Mouse (Mus musculus) heart, adult 18-20 months (tissue): ENCODE results near the gene Slc2a5. TPM values are rescaled to one million over a fixed set of nuclear protein-coding genes. Genes with fewer than 3 reads are reported as not detected.

Experiments
- DNase-seq, 2 experiments: peaks; one replicate each; pipeline ENCODE4 v3.0.0; 2021 to 2022; ENCODE audit warnings: mixed read lengths in 1 of 2
- long read RNA-seq, 2 experiments: library from polyadenylated mRNA; stranded (forward); transcript quantifications; one replicate each; pipeline ENCODE4 v2.0.0; 2021
- total RNA-seq, 2 experiments: library from RNA; stranded (reverse); gene quantifications; 2 replicates each; pipeline ENCODE4 v1.2.3; 2021

Gene Slc2a5
- under 1 TPM in 1 of 2 experiments, not detected in 1; 0.41 TPM for total RNA-seq
- long read RNA-seq, experiment 1 = 0 reads
- long read RNA-seq, experiment 2 = 0 reads

GRCm38 (mm10) chr4:150119055-150119454, at the start of gene Slc2a5:
Slc2a5 (plus strand) TSS chr4:150119283.
- no peak for DNase-seq

GRCm38 (mm10) chr4:150070136-150070535, 48.9 kb upstream of the Slc2a5 start:
- DNase-seq = no peak

DNA sequence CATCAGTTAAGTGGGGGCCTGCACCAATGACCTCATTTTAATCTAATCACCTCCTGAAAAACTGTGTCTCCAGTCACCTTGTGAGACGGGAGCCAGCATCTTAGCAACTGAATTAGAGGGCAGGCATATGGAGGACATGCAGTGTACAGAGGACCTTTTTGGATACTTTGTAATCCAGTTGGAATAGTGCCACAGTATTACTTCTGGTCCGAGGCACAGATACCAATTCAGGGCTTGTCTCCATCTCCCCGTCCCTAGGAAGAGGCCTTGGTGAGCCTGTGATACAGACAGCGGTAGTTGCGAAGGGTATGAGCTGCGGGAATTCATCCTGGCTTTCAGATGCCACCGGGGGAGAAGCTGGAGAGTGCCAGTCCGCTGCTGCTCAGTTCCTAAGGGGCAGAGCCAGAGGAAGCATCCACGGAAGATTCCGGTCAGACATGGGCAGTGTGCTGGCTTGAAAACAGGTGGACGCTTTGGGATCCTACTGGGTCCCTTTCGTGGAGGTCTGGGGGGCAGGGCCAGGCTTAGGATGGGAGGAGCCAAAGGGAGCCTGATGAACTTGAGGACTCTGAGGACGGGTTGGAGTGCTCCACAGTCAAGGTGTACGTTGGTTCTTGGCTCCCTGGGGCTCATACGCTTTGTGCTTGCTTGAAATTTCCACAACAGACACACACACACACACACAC, 46.5 kb upstream of the Slc2a5 start:
- no peak for DNase-seq

DNA sequence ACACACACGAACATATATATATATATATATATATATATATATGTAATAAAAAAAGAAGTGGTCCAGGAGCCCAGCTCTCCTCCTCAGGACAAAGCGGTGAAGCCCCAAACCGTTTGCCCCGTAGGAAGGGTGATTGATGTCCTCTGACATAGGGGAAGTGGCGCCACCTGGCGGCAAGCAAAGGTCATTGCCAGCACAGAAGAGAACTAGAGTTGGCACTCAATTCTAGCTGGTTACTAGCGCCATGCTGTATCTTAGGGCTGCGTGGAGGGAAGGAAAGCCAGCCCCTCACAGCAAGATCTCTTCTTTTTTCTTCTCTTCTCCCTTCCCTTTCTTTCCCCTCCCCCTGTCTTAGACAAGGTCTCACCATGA, 46.0 kb upstream of the Slc2a5 start:
- peak; percentile 45 to 57 for DNase-seq

- no peak for DNase-seq
Measured at GRCm38 (mm10) chr4:150075350-150075749, 43.7 kb upstream of the Slc2a5 start.

DNA sequence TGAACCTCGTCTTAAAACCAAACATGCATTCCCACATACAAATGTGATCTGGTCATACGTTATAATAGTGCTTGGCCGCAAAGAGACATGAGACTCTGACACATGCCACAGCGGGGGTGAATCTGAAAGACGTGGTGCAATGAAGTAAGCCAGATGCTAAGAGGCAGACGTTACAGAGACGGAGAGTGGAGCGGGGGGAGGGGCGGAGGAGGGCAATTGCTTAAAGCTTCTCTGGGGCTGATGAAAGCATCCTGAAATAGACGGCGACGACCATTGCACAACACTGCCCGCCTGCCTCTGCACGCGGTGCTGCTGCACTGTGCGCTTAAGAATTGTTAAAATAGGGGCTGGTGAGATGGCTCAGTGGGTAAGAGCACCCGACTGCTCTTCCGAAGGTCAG, 42.9 kb upstream of the Slc2a5 start:
- DNase-seq = peak in 1 of 2 experiments; percentile 32

- DNase-seq = no peak
Measured at GRCm38 (mm10) chr4:150078646-150079045, 40.4 kb upstream of the Slc2a5 start.

- DNase-seq = no peak
Measured at GRCm38 (mm10) chr4:150079244-150079643, 39.8 kb upstream of the Slc2a5 start.

DNA sequence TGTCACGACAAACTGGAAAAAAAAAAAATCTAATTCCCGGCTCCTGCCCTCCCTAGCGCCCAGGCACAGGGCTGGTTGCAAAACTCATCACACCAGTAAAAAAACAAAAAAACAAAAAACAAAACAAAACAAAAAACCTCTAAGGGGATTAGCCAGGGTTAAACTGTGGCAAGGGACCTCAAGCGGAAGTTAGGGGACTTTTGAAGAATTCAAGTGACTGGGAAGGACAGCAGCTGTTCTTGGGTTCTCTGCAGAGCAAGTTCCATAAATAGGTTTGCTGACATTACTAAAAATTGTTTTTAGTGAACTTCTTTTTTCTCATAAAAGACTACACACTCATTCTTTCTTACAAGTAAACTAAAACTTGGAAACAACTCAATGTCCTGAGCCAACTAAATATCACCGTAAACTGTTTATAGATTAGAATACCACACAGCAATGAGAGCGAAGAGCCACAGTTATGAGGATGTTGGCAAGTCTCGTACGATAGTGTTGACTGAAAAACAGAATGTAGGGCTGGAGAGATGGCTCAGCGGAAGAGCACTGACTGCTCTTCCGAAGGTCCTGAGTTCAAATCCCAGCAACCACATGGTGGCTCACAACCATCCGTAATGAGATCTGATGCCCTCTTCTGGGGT, 38.6 kb upstream of the Slc2a5 start:
- peak in 1 of 2 experiments; percentile 32 for DNase-seq

DNA sequence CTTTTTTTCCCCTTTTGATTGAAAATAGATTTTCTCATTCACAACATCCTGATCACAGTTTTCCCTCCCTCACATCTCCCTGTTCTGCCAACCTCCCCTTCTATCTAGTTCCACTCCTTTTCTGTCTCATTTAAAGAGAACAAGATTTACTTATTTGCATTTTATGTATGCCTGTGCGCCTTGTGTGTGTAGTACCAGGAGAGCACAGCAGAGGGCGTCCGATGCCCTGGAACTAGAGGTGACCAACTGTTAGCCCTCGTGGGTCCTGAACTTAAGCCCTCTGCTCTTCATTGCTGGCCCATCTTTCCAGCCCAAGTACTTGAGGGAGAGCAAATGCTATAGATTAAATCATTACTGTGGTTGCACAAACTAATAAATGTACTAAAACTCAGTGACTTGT, 33.7 kb upstream of the Slc2a5 start:
- no peak for DNase-seq

DNA sequence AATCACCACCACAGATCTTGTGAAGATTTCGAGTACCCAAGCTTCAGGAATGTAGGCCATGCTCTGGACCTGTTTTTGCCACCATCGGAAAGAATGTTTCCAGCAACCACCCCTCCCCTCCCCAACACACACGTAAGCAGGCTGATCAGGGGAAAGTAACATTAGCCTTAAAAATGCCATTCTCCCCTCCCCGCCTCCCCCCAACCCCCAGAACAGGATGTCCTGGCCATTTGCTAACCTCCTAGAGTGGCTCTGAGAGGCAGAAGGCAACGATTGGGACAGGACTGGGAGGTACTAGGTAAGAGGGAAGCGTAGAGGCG, 32.3 kb upstream of the Slc2a5 start:
- DNase-seq = no peak

GRCm38 (mm10) chr4:150087161-150087889, 31.8 kb upstream of the Slc2a5 start, which contains the start of gene Gpr157:
Gpr157 (plus strand) TSS chr4:150087365.
- peak; percentile 96 to 97 for DNase-seq

DNA sequence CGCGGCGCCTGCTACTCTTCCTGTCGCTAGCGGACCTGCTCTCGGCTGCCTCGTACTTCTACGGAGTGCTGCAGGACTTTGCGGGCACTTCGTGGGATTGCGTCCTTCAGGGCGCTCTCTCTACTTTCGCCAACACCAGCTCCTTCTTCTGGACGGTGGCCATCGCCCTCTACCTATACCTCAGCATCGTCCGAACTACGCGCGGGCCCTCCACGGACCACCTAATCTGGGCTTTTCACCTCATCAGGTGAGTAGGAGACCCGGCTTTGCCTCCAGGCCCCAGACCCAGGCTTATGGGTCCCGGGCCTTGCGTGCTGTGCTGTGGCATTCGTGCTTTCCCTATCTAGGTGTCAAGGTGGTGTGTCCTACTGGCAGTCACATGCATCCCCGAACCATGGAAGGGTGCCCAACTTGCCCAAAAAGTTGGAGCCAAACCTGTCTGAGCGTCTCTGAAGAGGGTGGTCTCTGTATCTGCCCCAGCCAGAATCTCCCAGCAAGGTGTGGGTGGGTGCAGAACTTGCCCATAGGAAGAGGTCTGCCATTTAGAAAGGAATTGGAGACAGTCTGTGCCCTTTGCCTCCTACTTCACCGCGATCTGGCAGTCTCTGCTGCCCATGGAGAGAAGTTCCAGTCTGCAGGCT, 31.1 kb upstream of the Slc2a5 start:
- peak in 1 of 2 experiments; percentile 54 for DNase-seq

- DNase-seq = peak; percentile 78 to 84
Measured at GRCm38 (mm10) chr4:150089121-150089520, 30.0 kb upstream of the Slc2a5 start.

DNA sequence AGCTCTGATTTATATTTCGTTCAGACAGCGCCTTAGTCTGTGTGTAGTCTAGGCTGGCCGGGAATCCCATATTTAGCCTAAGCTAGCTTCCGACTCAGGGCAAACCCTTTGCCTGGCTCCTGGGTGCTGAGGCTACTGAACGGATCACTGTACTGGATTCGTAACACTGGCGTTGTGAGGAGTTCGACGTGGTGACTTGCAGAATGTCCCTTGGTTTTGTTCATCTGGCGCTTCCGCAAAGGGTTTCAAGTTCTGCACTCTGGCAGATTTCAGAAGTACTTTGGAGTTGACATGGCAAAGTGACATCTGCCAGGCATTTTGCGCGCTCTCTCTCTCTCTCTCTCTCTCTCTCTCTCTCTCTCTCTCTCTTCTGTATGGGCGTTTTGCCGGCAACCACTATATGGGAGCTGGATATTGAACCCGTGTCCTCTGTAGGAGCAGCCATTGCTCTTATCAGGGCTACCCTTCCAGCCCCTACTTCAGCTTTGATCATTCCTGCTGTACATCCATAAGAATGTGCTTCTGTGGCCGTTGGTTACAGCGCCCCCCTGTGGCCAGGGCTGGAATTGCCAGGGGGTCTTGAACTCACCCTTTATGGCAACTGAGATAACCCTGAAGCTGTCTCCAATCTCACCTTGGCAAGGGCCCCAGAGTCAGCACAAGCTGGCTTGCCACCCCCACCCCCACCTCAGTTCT, 27.0 kb upstream of the Slc2a5 start:
- DNase-seq = peak; percentile 28 to 65

- DNase-seq = no peak
Measured at GRCm38 (mm10) chr4:150092583-150092902, 26.5 kb upstream of the Slc2a5 start.

- DNase-seq = no peak
Measured at GRCm38 (mm10) chr4:150093560-150094462, 25.3 kb upstream of the Slc2a5 start.

DNA sequence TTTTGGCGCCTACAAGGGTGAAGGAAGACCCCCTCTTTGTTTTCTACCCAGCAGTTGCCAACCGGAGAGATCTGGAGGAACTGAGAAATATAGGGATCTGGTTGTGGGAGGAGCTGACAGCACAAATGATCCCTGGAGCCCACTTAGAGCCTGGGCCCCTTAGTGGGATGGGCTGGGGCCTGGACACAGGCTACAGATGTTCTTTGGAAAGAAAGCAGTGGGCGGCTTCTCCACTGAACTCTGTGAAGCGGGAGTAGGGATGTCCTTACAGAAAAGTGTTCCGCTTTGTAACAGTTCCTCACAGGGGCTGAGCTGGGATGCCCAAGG, 24.7 kb upstream of the Slc2a5 start:
- no peak for DNase-seq

DNA sequence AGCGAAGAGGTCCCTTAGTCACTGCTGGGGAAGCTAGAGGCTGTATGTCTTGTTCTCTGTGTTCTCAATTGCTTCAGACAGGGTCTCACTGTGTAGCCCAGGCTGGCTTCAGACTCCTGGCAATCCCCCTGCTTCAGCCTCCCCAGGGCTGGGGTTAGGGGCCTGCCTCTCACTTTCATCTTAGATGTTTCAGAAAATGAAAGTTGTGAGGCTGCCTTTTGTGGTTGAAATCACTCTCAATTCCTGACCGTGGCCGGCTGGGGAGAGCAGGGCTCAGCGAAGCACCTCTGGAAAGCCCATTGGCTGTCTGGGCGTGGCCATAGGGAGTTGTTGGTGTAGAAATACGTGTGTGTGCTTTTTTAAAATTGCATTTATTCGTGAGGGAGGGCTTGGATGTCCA, 22.8 kb upstream of the Slc2a5 start:
- DNase-seq = no peak

DNA sequence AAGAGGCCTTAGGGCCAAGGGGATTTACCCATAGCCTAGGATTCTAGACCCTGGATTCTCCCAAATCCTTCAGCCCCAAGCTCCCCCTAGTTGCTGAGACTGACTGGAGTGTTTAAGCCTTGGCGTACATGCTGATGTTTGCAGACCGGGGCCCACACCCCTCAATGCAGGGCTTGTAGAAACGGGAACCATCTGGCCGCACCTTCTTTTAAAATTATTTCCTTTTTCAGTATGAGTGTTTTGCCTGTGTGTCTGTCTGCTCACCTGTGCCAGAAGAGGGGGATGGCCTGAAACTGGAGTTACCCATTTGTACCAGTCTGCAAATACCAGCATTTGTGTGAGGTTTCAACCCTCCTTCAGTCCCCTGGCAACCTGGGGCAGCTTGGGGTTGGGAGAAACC, 21.2 kb upstream of the Slc2a5 start:
- no peak for DNase-seq

DNA sequence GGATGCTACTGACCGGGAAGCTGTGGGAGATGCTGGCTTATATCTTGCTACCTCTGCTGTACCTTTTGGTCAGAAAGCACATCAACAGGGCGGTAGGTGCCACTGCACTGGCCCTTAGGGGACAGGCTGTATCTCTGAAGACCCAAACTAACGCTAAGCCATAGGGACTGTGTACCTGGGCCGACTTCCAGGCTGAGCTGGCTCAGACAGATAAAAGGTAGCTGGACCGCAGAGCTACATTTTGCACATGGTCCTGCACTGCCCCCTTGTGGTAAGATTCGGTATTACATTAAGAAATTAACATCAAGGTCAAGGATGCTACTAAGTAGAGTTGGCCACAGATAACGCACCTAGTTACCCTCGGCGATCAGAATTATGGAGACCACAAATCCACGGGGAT, 20.2 kb upstream of the Slc2a5 start:
- peak; percentile 76 to 89 for DNase-seq
